Mouse (Mus musculus): ENCODE data around the gene Gm35549.

DNA sequence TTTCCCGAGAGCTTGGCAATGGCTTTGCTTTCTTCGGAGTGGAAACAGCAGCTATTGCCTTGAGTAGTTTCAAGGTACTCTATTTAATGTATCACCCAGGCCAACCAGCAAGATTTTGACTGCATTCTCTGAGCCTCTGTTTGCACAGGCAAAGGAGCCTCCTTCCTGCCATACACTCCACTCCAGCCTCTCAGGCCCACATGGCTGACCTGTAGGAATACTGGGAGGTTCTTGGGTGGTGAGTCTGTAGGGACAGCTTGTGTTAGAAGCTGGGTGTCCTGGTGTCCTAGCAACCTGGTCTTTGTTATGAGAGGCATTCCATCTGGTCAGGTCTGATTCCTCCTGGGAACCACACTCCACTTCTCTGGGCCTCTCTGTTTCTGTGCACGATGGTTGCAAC, at the start of gene Gm35549:
- TF ChIP-seq POLR2A (IDR thresholded peaks at IDR 0.05; ENCODE audit: low read depth, low read length) = no peak
- TF ChIP-seq CTCF (IDR thresholded peaks at IDR 0.05; ENCODE audit: extremely low read depth, insufficient read length, insufficient replicate concordance, low read depth, low read length) = no peak
